Mouse (Mus musculus) colon, adult 2 months (tissue): ENCODE data around the gene Caln1. TPM values are rescaled to one million over a fixed set of nuclear protein-coding genes. Genes with fewer than 3 reads are reported as not detected.

Source experiments
- polyA plus RNA-seq: library from polyadenylated mRNA; depleted of rRNA; stranded (reverse); fragments of >200 nt; gene quantifications from 2 replicates; pipeline ENCODE4 v1.2.3, GENCODE M21; 2012; rRNA removed

Gene Caln1
- polyA plus RNA-seq: 0.01 and 0.21 TPM in 2 replicates

GRCm38 (mm10) chr5:130369237-130369636 is at the start of gene Caln1:
Gene Caln1 (plus strand): TSS chr5:130369455.

DNA sequence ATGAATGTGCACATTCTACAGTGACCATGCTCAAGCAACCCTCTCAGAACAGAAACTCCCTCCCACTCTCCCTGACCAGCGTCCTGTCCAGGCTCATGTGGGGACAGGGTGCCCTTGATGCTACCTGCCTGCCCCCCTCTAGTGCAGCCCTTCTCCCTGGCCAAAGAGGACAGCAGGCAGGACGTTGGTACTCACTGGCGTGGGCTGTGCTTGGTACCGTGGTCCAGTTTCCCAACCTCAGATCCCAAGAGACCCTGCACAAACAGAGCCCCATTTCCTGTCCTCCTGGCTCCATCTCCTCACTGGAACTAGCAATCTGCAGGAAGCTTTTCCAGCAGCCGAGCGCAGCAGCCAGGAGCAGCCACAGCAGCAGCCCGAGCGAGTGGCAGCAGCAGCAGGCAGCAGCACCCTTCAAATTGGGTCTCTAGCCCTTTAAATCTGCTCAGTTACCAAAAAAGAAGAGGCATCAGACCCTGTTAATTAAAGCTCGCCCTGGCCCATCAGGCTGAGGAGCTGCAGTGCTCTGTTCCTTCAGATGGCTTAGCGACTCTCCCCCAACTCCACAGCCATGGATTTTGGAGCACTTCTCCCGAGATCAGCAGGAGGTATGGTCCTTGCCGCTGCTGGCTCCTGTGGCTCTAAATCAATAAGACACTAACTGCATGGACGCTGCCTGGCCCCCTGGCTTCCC is 15.1 kb downstream of the Caln1 start, which contains the start of gene A330070K13Rik:
A330070K13Rik (minus strand) TSS at position 410 of the 691 bp plus-strand sequence.

Other genes starting within 250 kb of the Caln1 start
- 6.3 and 10.2 TPM in 2 replicates for gene Kctd7, start 224.6 kb upstream of the Caln1 start, polyA plus RNA-seq
- gene Rabgef1, start 197.7 kb upstream of the Caln1 start, polyA plus RNA-seq: 23.0 and 30.3 TPM in 2 replicates
- gene Tmem248, start 152.4 kb upstream of the Caln1 start, polyA plus RNA-seq: 34.8 and 36.1 TPM in 2 replicates
- gene Sbds, start 113.9 kb upstream of the Caln1 start, polyA plus RNA-seq: 49.1 and 56.7 TPM in 2 replicates
- 9.0 and 10.0 TPM in 2 replicates for gene Tyw1, start 113.8 kb upstream of the Caln1 start, polyA plus RNA-seq
- not detected in 2 replicates for gene A330070K13Rik, start 15.2 kb downstream of the Caln1 start, polyA plus RNA-seq